Mouse (Mus musculus): ENCODE data around the gene Inpp5b. TPM values are rescaled to one million over a fixed set of nuclear protein-coding genes. Genes with fewer than 3 reads are reported as not detected.
A peak's percentile ranks its signal among the peaks of the same experiment; 100 is the strongest.

Inpp5b gene
- polyA plus RNA-seq, 1 experiment from 2014 or later: 20.8 TPM

DNA sequence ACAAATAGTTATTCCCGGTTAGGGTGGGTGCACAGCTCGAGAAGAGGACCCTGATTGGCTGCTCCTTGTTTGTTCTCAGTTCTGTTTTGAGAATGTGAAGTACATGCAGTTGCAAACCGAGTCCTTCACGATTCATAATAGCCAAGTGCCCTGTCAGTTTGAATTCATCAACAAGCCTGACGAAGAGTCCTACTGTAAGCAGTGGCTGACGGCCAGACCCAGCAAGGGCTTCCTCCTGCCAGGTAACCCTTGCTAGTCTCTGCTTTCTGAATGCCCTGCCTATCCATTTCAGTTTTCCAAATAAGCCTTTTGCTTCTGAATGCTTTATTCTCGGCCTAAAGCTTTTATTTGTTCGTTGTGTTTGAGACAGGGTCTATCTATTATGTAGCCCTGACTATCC is 50.5 kb downstream of the Inpp5b start:
- Histone ChIP-seq H3K9ac (ENCODE audit: low read length) (no peak overlapping the region), H3K4me3 (ENCODE audit: low read depth, low read length) (no peak overlapping the region), H3K27me3 (replicated peaks; ENCODE audit: control insufficient read depth, insufficient read depth, low read length) (no peaks in the 10 kb centered on the region), H3K4me1 (ENCODE audit: control insufficient read depth, insufficient read depth, low read length) (no peaks in the 10 kb centered on the region), H3K27ac (ENCODE audit: low read depth, low read length) (no peak overlapping the region), H3K4me2 (ENCODE audit: low read length) (no peak overlapping the region), H3K36me3 (ENCODE audit: control insufficient read depth, insufficient read depth, low read length) (peaks cover 85% of the 10 kb centered on the region), H3K9me3 (replicated peaks; ENCODE audit: control insufficient read depth, low read length) (no peaks in the 10 kb centered on the region)
- no peak for DNase-seq (ENCODE audit: low spot score)
- no peak for ATAC-seq
- 89% methylated on average over 8 of the region's 8 CpGs for WGBS

DNA sequence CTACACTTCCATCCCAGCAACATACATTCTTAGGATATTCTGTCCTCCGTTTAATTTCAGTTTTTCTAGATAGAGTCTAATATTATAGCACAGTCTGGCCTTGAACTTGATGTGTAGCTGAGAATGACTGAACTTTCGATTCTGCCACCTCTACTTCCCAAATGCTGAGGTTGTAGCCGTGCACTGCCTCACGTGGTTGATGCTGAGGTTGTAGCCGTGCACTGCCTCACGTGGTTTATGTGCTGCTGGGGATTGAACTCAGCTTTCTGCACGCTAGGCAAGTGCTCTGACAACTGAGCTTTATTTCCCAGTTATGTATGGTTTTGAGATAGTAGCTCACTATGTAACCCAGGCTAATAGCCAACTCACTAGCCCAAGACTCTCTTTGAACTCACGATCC is 54.5 kb downstream of the Inpp5b start:
- Histone ChIP-seq H3K9ac (ENCODE audit: low read length) (no peak overlapping the region), H3K27me3 (replicated peaks; ENCODE audit: control insufficient read depth, insufficient read depth, low read length) (no peaks in the 10 kb centered on the region), H3K9me3 (replicated peaks; ENCODE audit: control insufficient read depth, low read length) (no peaks in the 10 kb centered on the region), H3K4me3 (ENCODE audit: low read depth, low read length) (no peak overlapping the region), H3K27ac (ENCODE audit: low read depth, low read length) (no peak overlapping the region), H3K4me2 (ENCODE audit: low read length) (no peak overlapping the region), H3K4me1 (ENCODE audit: control insufficient read depth, insufficient read depth, low read length) (no peaks in the 10 kb centered on the region), H3K36me3 (ENCODE audit: control insufficient read depth, insufficient read depth, low read length) (peaks cover 74% of the 10 kb centered on the region)
- DNase-seq (ENCODE audit: low spot score) (no peak), ATAC-seq (no peak)
- WGBS: 90% methylated on average over 8 of the region's 8 CpGs

DNA sequence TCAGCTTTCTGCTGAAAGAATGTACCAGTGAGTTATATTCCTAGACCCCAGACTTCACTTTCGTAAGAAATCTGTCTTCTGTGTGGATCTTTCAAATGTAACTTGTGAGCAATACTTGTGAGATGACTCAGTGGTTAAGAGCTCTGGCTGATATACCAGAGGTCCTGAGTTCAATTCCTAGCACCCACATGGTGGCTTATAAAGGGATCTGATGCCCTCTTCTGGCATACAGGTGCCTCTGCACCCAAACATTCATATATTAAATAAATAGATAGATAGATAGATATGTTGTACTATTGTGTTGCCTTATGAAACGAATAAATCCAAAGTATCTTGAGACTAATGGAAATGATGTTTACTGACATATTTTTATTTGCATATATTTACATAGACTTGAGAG is 55.3 kb downstream of the Inpp5b start:
- ATAC-seq: no peak
- no peaks in the 10 kb centered on the region for H3K27me3 ChIP-seq (replicated peaks; ENCODE audit: control insufficient read depth, insufficient read depth, low read length)
- no peaks in the 10 kb centered on the region for H3K9me3 ChIP-seq (replicated peaks; ENCODE audit: control insufficient read depth, low read length)
- no peak overlapping the region for H3K9ac ChIP-seq (ENCODE audit: low read length)
- no peak for DNase-seq (ENCODE audit: low spot score)
- H3K27ac ChIP-seq (ENCODE audit: low read depth, low read length): no peak overlapping the region
- H3K4me2 ChIP-seq (ENCODE audit: low read length): no peak overlapping the region
- WGBS: 94% methylated on average over 2 of the region's 2 CpGs
- peaks cover 66% of the 10 kb centered on the region for H3K36me3 ChIP-seq (ENCODE audit: control insufficient read depth, insufficient read depth, low read length)
- no peak overlapping the region for H3K4me3 ChIP-seq (ENCODE audit: low read depth, low read length)
- no peaks in the 10 kb centered on the region for H3K4me1 ChIP-seq (ENCODE audit: control insufficient read depth, insufficient read depth, low read length)

DNA sequence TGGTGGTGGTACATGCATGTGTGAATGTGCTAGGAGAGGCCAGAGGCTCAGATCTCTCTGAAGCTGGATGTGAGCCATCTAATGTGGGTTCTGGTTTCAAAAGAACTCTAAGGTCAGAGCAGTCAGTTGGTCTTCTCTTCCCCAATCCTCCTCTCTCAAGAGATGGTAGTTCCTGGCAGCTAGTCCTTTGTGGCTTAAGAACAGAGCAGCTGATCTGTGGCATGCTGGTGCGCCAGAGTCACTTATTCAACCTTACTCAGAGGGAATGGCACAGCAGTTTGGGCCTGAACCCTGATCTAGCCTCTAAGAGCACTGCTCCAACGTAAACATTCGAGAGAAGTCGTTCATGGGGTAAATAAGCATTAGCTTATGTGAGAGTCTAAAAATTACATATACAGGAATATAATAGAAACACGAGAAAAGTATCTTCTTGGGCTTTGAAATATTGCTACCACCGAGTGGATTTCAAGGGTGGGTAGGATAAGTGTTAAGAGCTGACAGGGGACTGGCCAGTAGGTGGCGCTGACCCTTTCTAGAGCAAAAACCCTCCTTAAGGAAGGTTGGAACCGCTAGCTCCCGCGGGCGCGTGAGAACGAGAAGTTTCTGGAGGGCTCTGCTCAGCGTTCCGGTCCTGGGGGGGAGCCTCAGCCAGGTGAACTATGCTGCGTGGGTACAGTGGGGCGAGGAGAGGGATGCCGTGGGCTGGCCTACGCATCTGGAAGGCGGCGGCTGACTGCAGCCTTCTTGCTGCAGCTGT is 60.1 kb downstream of the Inpp5b start, which contains the start of gene Mtf1:
Gene Mtf1, plus strand, starts transcription at position 553 of the 757 bp plus-strand sequence.
- ATAC-seq: peak; percentile 84
- no peaks in the 10 kb centered on the region for H3K9me3 ChIP-seq (replicated peaks; ENCODE audit: control insufficient read depth, low read length)
- H3K4me2 ChIP-seq (ENCODE audit: low read length): peak within 1 kb of the TSS; percentile 76
- peak; percentile 95 for DNase-seq (ENCODE audit: low spot score)
- no peaks in the 10 kb centered on the region for H3K27me3 ChIP-seq (replicated peaks; ENCODE audit: control insufficient read depth, insufficient read depth, low read length)
- H3K36me3 ChIP-seq (ENCODE audit: control insufficient read depth, insufficient read depth, low read length): peaks cover 46% of the 10 kb centered on the region
- H3K27ac ChIP-seq (ENCODE audit: low read depth, low read length): peak within 1 kb of the TSS; percentile 92
- peak within 1 kb of the TSS; percentile 79 for H3K9ac ChIP-seq (ENCODE audit: low read length)
- peaks cover 7% of the 10 kb centered on the region; the same call in 1 of the 2 replicates for H3K4me1 ChIP-seq (ENCODE audit: control insufficient read depth, insufficient read depth, low read length)
- H3K4me3 ChIP-seq (ENCODE audit: low read depth, low read length): peak within 1 kb of the TSS; percentile 67
- 3% methylated on average over 21 of the region's 21 CpGs for WGBS

DNA sequence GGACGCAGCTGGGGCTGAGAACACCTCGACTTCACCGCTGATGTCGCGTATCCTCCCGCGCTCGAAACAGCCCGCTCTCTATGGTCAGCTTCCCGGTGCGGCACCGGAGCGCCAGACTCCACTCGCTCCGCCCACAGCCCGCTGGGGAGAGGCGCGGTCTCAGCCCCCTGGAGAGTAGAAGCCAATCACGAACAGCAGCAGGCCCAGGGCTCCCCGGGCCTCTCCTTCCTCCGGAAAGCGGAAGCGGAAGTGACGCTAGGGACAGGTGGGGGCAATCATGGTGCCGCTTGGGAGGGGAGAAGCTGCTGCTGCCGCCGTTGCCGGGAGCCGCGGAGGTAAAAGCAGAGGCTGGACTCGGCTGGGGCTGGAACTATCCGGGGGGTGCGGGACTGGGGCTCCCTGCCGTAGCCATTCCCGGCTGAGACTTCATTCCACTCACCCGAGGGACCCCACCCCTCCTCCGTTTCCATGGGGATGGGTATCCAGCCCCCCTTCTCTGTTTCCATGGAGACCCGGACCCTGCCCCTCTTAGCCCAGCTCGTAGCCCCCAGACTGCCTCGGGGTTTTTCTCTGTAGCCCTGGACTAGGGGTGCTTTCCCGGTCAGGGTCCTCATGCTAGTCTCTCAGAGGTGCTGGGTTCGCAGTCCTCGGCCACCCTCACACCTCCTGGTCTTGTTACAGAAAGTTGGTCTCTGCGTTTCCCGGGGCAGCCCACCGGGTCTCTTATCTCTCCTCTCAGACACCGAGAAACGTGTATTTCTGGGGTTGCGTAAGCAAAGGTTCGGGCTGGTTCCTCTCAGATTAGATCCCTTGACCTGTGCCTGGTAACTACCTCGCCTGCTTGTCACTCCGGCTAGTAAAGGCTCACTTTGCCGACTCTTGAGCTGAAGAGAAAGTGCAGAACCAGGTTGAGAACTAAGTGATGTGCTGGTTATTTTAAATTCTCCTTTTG is 60.9 kb downstream of the Inpp5b start:
- Histone ChIP-seq H3K9me3 (replicated peaks; ENCODE audit: control insufficient read depth, low read length) (no peaks in the 10 kb centered on the region), H3K27me3 (replicated peaks; ENCODE audit: control insufficient read depth, insufficient read depth, low read length) (no peaks in the 10 kb centered on the region), H3K27ac (ENCODE audit: low read depth, low read length) (peak overlapping the region; percentile 92), H3K36me3 (ENCODE audit: control insufficient read depth, insufficient read depth, low read length) (peaks cover 53% of the 10 kb centered on the region), H3K4me2 (ENCODE audit: low read length) (peak overlapping the region; percentile 76), H3K9ac (ENCODE audit: low read length) (peak overlapping the region; percentile 79), H3K4me1 (ENCODE audit: control insufficient read depth, insufficient read depth, low read length) (peaks cover 7% of the 10 kb centered on the region; the same call in 1 of the 2 replicates), H3K4me3 (ENCODE audit: low read depth, low read length) (peak overlapping the region; percentile 67)
- ATAC-seq (peak; percentile 100), DNase-seq (ENCODE audit: low spot score) (peak; percentile 98)
- 1% methylated on average over 50 of the region's 53 CpGs for WGBS

DNA sequence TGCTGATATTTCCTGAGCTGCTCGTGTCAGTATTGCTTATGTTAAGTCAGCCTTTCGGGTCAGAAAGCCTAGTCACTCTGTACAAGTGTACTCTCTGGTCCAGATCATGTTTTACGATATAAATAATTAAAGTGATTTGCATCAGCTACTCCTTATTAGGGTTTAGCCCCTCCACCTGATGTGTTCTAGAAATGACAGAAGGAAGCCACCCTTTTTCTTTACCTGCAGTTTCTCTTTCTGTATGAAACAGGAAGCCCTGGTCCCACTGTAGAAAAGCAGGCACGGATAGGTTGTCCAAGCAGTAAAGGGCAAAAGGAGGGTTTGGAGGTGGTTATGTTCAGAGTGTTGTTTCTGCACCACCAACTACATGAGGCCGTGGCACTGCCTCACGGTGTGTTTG is 61.8 kb downstream of the Inpp5b start:
- Histone ChIP-seq H3K4me1 (ENCODE audit: control insufficient read depth, insufficient read depth, low read length) (peaks cover 7% of the 10 kb centered on the region; the same call in 1 of the 2 replicates), H3K9ac (ENCODE audit: low read length) (peak overlapping the region; percentile 79), H3K36me3 (ENCODE audit: control insufficient read depth, insufficient read depth, low read length) (peaks cover 47% of the 10 kb centered on the region), H3K4me2 (ENCODE audit: low read length) (peak overlapping the region; percentile 76), H3K9me3 (replicated peaks; ENCODE audit: control insufficient read depth, low read length) (no peaks in the 10 kb centered on the region), H3K27me3 (replicated peaks; ENCODE audit: control insufficient read depth, insufficient read depth, low read length) (no peaks in the 10 kb centered on the region), H3K4me3 (ENCODE audit: low read depth, low read length) (peak overlapping the region; percentile 67), H3K27ac (ENCODE audit: low read depth, low read length) (no peak overlapping the region)
- DNase-seq (ENCODE audit: low spot score) (no peak), ATAC-seq (no peak)
- WGBS: 81% methylated on average over 6 of the region's 6 CpGs

DNA sequence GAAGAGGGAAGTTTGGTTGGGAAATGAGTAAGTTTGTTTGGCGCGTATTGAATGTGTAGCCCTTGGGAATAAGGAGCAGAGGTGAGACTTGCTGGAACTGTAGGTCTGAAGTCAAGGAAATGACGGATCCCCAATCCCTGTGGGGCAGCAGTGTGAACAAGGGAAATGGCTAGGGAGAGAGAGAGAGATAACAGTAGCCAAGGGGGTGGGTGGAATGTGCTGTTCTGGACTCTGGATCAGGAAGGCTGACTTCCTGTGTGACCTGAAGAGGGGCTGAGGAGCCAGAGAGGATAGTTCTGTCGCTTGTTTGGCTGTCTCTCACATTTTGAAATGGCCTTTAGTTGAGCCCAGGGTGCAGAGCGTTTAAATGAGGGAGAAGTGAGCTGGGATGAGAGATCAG is 66.9 kb downstream of the Inpp5b start:
- no peak overlapping the region for H3K4me2 ChIP-seq (ENCODE audit: low read length)
- H3K4me3 ChIP-seq (ENCODE audit: low read depth, low read length): no peak overlapping the region
- no peak overlapping the region for H3K9ac ChIP-seq (ENCODE audit: low read length)
- H3K27me3 ChIP-seq (replicated peaks; ENCODE audit: control insufficient read depth, insufficient read depth, low read length): no peaks in the 10 kb centered on the region
- no peaks in the 10 kb centered on the region for H3K9me3 ChIP-seq (replicated peaks; ENCODE audit: control insufficient read depth, low read length)
- H3K27ac ChIP-seq (ENCODE audit: low read depth, low read length): no peak overlapping the region
- peaks cover 2% of the 10 kb centered on the region; the same call in 1 of the 2 replicates for H3K4me1 ChIP-seq (ENCODE audit: control insufficient read depth, insufficient read depth, low read length)
- WGBS: 93% methylated on average over 5 of the region's 5 CpGs
- no peak for ATAC-seq
- H3K36me3 ChIP-seq (ENCODE audit: control insufficient read depth, insufficient read depth, low read length): peaks cover 47% of the 10 kb centered on the region
- DNase-seq (ENCODE audit: low spot score): no peak

DNA sequence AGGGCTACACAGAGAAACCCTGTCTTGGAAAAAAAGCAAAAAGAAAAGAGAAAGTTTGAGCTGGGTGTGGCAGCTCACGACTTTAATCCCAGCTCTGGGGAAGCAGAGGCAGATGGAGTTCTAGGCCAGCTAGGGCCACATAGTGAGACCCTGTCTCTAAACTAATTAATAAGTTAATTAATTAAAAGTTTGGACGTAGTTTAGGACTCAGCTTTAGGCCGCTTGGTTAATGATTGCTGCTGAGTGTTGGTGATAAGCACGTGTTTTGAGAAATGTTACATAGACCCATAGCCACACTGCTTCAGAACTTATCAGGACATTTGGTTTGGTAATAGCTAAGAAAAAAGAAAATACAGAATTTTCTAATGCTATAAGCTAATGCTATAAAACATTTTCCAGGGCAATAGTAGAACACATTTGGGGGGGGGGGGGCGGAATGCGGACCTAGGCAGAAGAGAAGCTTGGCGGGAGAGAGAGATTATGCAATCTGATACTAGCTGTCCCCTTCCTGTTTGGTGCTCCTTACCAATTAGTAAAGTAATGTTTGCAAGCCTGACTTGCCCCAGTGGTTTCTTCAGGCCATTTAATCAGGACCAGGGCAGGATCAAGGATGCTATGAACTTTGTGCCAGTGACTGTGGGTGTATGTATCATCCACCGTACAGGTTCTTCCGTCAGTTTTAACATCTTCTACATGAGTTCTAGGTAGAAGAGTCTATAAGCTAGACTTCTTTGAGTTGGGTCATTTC is 67.7 kb downstream of the Inpp5b start:
- no peaks in the 10 kb centered on the region for H3K27me3 ChIP-seq (replicated peaks; ENCODE audit: control insufficient read depth, insufficient read depth, low read length)
- no peaks in the 10 kb centered on the region for H3K4me1 ChIP-seq (ENCODE audit: control insufficient read depth, insufficient read depth, low read length)
- 83% methylated on average over 8 of the region's 9 CpGs for WGBS
- no peaks in the 10 kb centered on the region for H3K9me3 ChIP-seq (replicated peaks; ENCODE audit: control insufficient read depth, low read length)
- no peak overlapping the region for H3K27ac ChIP-seq (ENCODE audit: low read depth, low read length)
- no peak overlapping the region for H3K9ac ChIP-seq (ENCODE audit: low read length)
- no peak overlapping the region for H3K4me3 ChIP-seq (ENCODE audit: low read depth, low read length)
- no peak for DNase-seq (ENCODE audit: low spot score)
- no peak overlapping the region for H3K4me2 ChIP-seq (ENCODE audit: low read length)
- no peak for ATAC-seq
- H3K36me3 ChIP-seq (ENCODE audit: control insufficient read depth, insufficient read depth, low read length): peaks cover 47% of the 10 kb centered on the region

All from forebrain, embryonic 14.5 days (tissue).